Mouse (Mus musculus): ENCODE measurements at regions not wholly inside any gene's neighbourhood (a gene's known extent, or its start where the extent isn't known, plus 50 kb on each side); places are given as distances from the start of the nearest gene placed in this dataset.

DNA sequence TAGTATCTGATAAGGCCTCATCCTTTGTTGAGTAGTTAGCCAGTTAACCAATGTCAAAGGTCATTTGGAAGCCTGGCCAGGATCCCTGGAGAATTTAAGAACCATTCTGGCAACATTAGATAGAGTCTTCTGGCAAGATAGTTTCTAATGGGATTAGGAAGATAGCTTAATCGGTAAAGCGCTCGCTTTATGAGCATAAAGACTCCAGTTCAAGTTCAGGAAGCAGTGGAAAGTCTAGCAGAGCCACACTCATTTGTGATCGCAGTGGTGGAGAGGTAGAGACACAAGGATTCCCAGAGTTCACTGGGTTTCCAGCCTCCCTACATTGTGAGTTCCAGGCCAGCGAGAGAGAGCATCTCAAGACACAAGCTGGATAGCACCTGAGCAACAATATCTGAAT lies 60.5 kb upstream of the Adamts9 start:
- TF ChIP-seq POLR2A (IDR thresholded peaks at IDR 0.05; ENCODE audit: control insufficient read depth in 1 of 2, insufficient read depth in 1 of 2, low read depth in 1 of 2, low read length in 2 of 2, poor library complexity in 1 of 2): no peak
- no peak for TF ChIP-seq ZMIZ1 (IDR thresholded peaks at IDR 0.05; ENCODE audit: low read depth, low read length)
- TF ChIP-seq CTCF (IDR thresholded peaks at IDR 0.05 in 2 of 3, conservative IDR thresholded peaks at IDR 0.05 in 1 of 3; ENCODE audit: control insufficient read depth in 1 of 3, insufficient read depth in 1 of 3, low read depth in 2 of 3, low read length in 3 of 3, poor library complexity in 1 of 3, severe bottlenecking in 1 of 3): no peak
- no peak for TF ChIP-seq EP300 (IDR thresholded peaks at IDR 0.05; ENCODE audit: low read depth in 1 of 2, low read length in 2 of 2)
- TF ChIP-seq GATA1 (IDR thresholded peaks at IDR 0.05; ENCODE audit: low read depth, low read length): no peak
- TF ChIP-seq USF1 (IDR thresholded peaks at IDR 0.05; ENCODE audit: low read depth, low read length): no peak
